Mouse (Mus musculus) ES-E14 (cell line): ENCODE data around the gene AC140267.1. TPM values are rescaled to one million over a fixed set of nuclear protein-coding genes. Genes with fewer than 3 reads are reported as not detected.

Experiments used
- DNase-seq: peaks from one replicate; pipeline ENCODE4 v3.0.0-alpha.2; 2013; ENCODE audit warnings: low read depth, low spot score
- H3K27ac ChIP-seq: 2 replicates; pipeline ENCODE4 v1.5.1; 2012; ENCODE audit warnings: low read depth, mild to moderate bottlenecking, low read length, moderate library complexity, mixed read lengths; ENCODE audit not compliant: poor library complexity, insufficient read depth, severe bottlenecking
- H3K36me3 ChIP-seq: 2 replicates; pipeline ENCODE4 v1.6.1; 2012; ENCODE audit warnings: mild to moderate bottlenecking, low read length, moderate library complexity, mixed read lengths; ENCODE audit not compliant: control insufficient read depth, poor library complexity, insufficient read depth, severe bottlenecking
- H3K4me1 ChIP-seq, 2 experiments: fragments of 150-350 bp in 1 of 2; sonication (generic) in 1 of 2; 2 replicates each; pipeline ENCODE4 v1.6.1; 2012; ENCODE audit warnings: low read length in 2 of 2, mild to moderate bottlenecking in 1 of 2, mixed read lengths in 1 of 2; ENCODE audit not compliant: control insufficient read depth in 2 of 2, insufficient read depth in 2 of 2, poor library complexity in 1 of 2
- H3K4me3 ChIP-seq, 2 experiments: fragments of 150-350 bp in 1 of 2; sonication (generic) in 1 of 2; 2 replicates each; pipeline ENCODE4 v1.5.1; 2012; ENCODE audit warnings: low read length in 2 of 2, low read depth in 1 of 2, mild to moderate bottlenecking in 1 of 2, mixed read lengths in 1 of 2; ENCODE audit not compliant: insufficient read depth in 1 of 2, poor library complexity in 1 of 2, severe bottlenecking in 1 of 2
- H3K9ac ChIP-seq: 2 replicates; pipeline ENCODE4 v1.6.1; 2012; ENCODE audit warnings: low read depth, mild to moderate bottlenecking, low read length, mixed read lengths; ENCODE audit not compliant: poor library complexity, insufficient read depth, severe bottlenecking
- H3K9me3 ChIP-seq: fragments of 150-350 bp; sonication (generic); 2 replicates; pipeline ENCODE4 v1.6.1; 2012; ENCODE audit warnings: low read depth, mild to moderate bottlenecking, low read length; ENCODE audit not compliant: control insufficient read depth, insufficient read depth
- CHD2 ChIP-seq: IDR thresholded peaks from 2 replicates; pipeline ENCODE4 v1.6.1; 2014; ENCODE audit warnings: mild to moderate bottlenecking, low read depth, low read length, inconsistent platforms
- HCFC1 ChIP-seq: IDR thresholded peaks from 2 replicates; pipeline ENCODE4 v1.6.1; 2012; ENCODE audit warnings: low read length, inconsistent platforms, borderline replicate concordance; ENCODE audit not compliant: insufficient read depth
- MAFK ChIP-seq: IDR thresholded peaks from 2 replicates; pipeline ENCODE4 v1.6.1; 2014; ENCODE audit warnings: mild to moderate bottlenecking, low read depth, low read length, inconsistent platforms; ENCODE audit not compliant: insufficient read depth
- ZC3H11A ChIP-seq: IDR thresholded peaks from 2 replicates; pipeline ENCODE4 v1.6.1; 2012; ENCODE audit warnings: low read depth, mild to moderate bottlenecking, inconsistent platforms, low read length, borderline replicate concordance
- ZNF384 ChIP-seq: IDR thresholded peaks from 2 replicates; pipeline ENCODE4 v1.6.1; 2012; ENCODE audit warnings: low read depth, low read length, inconsistent platforms
- in situ Hi-C, 2 experiments: fragments of 600-800 bp; cut with MboI; formaldehyde crosslinking; loops; one replicate each; pipeline ENCODE4 v1.15.1; 2025; ENCODE audit warnings: low sequenced_read_pairs in 2 of 2, inconsistent platforms in 1 of 2; ENCODE audit not compliant: unreplicated experiment in 2 of 2
- total RNA-seq: library from RNA; depleted of rRNA; stranded (reverse); fragments of 300-350 nt; gene quantifications from 2 replicates; pipeline ENCODE4 v1.2.3, GENCODE M21; 2012

Gene AC140267.1
- total RNA-seq, 1 experiment: not detected

DNA sequence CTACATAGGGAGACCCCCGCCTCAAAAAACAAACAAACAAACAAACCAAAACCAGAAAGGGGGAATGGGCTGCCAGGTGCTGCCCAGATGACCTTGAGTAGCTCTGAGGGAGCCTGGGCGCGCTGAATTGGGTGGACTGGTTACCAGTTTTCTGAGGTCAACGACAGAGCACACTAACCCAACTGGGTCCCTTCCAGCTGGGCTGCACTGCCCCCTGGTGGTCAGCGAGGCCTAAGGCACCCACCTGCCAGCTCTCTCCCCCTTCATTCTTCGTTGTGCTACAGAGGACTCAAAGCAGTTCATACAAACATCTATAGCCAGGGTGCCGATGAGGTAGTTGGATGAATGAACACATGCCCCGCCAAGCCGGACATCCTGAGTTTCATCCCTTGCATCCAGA is 10.4 kb upstream of the AC140267.1 start:
- Histone ChIP-seq H3K36me3 (no peaks in the 10 kb centered on the region), H3K9me3 (no peaks in the 10 kb centered on the region), H3K9ac (no peak overlapping the region; the same call in 1 of the 2 replicates), H3K27ac (no peak overlapping the region), H3K4me3 (no peak overlapping the region), H3K4me1 (peaks cover 5 to 9% of the 10 kb centered on the region in 2 experiments; a peak in 1 of 4 replicates)
- no peak for TF ChIP-seq MAFK
- TF ChIP-seq ZNF384: no peak
- no peak for TF ChIP-seq ZC3H11A
- TF ChIP-seq CHD2: no peak
- no peak for TF ChIP-seq HCFC1
- DNase-seq: peak; percentile 84
- in situ Hi-C loops: loop anchor here in 1 of 2 experiments (10.0 kb wide), 1 partner anchor 110 kb away; no protein-coding TSS in a partner anchor

DNA sequence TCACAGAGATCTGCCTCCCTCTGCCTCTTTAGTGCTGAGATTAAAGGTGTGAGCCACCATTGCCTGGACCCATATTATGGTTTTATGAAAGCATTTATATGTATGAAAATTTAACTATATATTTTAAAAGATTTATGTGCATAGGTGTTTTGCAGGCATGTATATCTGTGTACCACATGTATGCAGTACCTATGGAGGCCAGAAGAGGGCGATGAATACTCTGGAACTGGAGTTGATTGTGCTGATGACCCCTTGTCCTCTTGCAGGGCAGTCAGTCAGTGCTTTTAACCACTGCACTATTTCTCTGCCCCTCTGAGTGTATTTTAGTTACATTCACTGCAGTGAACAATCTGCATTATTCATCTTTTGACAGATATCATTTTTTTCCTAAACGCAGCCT is 9.8 kb upstream of the AC140267.1 start:
- TF ChIP-seq CHD2: no peak
- no peak for TF ChIP-seq MAFK
- no peak for TF ChIP-seq ZNF384
- TF ChIP-seq ZC3H11A: no peak
- no peak for TF ChIP-seq HCFC1
- in situ Hi-C loops: loop anchor here in 1 of 2 experiments (10.0 kb wide), 1 partner anchor 111 kb away; no protein-coding TSS in a partner anchor

DNA sequence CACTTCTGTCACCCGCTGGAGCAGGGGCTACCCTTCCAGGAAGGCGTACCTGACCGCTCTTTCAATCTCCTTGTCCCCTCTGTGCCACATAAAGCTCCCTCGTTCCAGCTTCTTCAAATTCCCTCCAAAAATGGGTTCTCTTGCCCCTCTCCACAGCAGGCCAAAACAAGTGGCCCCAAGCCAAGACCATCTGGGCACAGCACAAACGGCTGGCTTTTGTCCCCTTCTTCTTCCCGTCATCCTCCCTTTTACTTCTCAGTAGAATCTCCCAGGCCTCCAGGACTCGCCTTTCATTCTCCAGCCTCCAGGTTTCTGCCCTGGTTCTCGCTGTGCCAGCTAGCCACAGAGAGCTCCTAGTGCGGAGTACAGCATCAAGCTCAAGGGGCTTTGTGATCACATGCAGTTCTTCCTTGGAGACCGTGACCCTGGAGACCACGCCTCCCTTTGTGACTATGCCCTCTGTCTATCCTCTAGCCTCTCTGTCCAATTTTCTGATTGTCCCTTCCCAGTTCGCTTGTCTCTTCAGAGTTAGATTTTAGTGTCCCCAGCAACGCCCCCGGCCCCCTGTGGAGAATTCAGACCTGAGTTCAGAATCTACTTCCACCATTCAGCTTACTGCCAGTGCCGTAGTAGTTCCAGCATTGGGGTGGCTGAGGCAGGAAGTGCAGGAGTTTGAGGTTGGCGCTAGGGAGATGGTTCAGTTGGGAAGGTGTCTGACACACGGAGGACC is 7.4 kb upstream of the AC140267.1 start:
- peak overlapping the region; percentile 1 to 36; a peak in 2 of 4 replicates for H3K4me3 ChIP-seq
- in situ Hi-C loops: loop anchor here in 1 of 2 experiments (10.0 kb wide), 1 partner anchor 113 kb away; no protein-coding TSS in a partner anchor

More for the DNA sequence above, 9.8 kb upstream of the AC140267.1 start:
- Histone ChIP-seq H3K9ac (no peak overlapping the region), H3K9me3 (no peaks in the 10 kb centered on the region), H3K36me3 (no peaks in the 10 kb centered on the region), H3K4me3 (no peak overlapping the region), H3K4me1 (peaks cover 7 to 14% of the 10 kb centered on the region in 2 experiments; a peak in 3 of 4 replicates), H3K27ac (no peak overlapping the region)
- DNase-seq: peak; percentile 68

DNA sequence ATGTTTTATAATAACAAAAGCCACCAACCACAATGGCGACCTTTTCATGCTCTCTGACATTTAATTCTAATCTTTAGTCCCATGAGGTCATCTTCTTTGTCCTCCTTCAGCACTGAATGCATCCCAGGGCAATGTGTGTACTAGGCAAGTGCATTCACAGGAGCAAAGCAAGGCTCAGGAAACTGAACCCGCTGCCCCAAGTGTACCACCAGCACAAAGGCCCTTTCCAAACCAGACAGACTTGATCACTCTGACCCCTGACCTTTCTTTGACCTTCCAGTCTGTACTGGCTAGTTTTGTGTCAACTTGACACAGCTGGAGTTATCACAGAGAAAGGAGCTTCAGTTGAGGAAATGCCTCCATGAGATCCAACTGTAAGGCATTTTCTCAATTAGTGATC is 3.3 kb upstream of the AC140267.1 start:
- no peak for TF ChIP-seq CHD2
- DNase-seq: no peak
- H3K36me3 ChIP-seq: peaks cover 14% of the 10 kb centered on the region
- peaks cover 12 to 26% of the 10 kb centered on the region in 2 experiments for H3K4me1 ChIP-seq
- H3K9ac ChIP-seq: no peak overlapping the region
- H3K9me3 ChIP-seq: no peaks in the 10 kb centered on the region
- H3K4me3 ChIP-seq: no peak overlapping the region
- peak overlapping the region; percentile 57; the same call in 1 of the 2 replicates for H3K27ac ChIP-seq
- in situ Hi-C loops: no loop called here

More for the DNA sequence above, 7.4 kb upstream of the AC140267.1 start:
- no peak overlapping the region; the same call in 1 of the 2 replicates for H3K9ac ChIP-seq
- no peaks in the 10 kb centered on the region for H3K9me3 ChIP-seq
- no peak for DNase-seq
- H3K27ac ChIP-seq: no peak overlapping the region
- peaks cover 12 to 22% of the 10 kb centered on the region in 2 experiments; a peak in 3 of 4 replicates for H3K4me1 ChIP-seq
- H3K36me3 ChIP-seq: no peaks in the 10 kb centered on the region
- TF ChIP-seq ZNF384: no peak
- no peak for TF ChIP-seq CHD2
- no peak for TF ChIP-seq HCFC1
- no peak for TF ChIP-seq ZC3H11A
- TF ChIP-seq MAFK: no peak
